Mouse (Mus musculus) kidney, postnatal 14 days (tissue): Measurements from ENCODE around the gene Lmod3.

Experiments
- DNase-seq: peaks from one replicate; pipeline ENCODE4 v3.0.0; 2022; ENCODE audit warnings: mixed read lengths

Gene Lmod3

DNA sequence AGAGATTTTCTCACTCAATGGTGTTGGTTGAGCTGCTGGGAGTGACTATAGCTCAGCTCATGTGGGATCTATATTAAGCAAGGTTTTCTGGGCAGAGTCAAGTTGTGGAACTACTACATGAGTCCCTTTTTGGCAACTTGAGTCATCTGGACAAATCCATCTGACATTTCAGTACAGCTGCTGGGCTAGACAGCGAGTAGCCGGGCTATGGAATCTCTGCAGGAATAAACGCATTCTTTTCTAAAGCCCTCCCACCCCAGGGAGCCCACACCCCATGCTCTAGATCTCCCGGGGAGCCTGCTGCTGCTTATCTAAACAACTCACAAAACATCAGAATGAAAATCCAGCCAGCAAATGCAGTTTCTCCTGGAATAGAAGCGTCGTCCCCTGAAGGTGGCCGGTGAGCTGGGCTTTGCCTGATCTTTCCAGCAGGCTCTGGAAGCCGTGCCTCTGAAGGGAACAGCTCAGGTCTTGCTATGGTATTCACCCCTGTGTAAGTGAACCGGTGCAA is at the start of gene Lmod3:
Gene Lmod3 (minus strand): TSS at position 49 of the 511 bp plus-strand sequence.
- DNase-seq, result peak; percentile 18

GRCm38 (mm10) chr6:97302303-97302702 is 49.7 kb upstream of the Lmod3 start:
- no peak for DNase-seq

DNA sequence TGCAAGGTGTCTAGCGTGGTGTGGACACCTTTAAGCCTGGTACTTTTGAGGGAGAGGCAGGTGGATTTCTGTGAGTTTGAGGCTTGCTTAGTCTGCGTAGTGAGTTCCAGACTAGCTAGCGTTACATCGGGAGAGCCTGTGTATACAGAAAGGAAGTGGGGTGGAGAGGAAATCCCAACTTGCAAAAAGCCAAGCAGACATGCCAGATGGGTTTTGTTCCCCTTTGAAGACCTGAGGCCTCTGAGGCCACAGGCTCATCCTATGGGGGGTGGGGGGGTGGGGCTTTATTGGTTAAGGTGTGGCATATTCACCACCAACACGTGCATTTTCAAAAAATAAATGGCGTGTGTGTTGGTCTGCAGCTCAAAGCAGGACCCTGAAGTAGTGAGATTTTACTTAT is 48.1 kb upstream of the Lmod3 start:
- DNase-seq, result no peak

DNA sequence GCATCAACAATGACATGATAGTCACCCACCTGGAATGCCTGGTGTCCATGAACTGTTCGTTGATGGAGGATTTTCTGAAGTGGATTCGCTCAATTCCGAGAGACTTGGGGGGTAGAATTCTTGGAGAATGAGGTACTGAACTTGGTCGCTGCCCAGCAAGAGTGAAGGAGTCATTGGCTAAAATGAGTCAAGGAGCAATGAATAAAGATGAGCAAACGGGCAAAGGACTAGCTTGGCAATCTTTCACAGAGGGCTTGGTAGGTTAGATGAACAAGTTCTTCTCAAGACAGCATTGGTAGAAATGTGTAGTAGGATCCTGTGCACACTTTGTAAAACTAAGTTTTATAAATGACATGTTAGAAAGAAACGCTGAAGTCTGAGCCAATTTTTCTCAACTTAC is 47.6 kb upstream of the Lmod3 start:
- DNase-seq, result no peak

DNA sequence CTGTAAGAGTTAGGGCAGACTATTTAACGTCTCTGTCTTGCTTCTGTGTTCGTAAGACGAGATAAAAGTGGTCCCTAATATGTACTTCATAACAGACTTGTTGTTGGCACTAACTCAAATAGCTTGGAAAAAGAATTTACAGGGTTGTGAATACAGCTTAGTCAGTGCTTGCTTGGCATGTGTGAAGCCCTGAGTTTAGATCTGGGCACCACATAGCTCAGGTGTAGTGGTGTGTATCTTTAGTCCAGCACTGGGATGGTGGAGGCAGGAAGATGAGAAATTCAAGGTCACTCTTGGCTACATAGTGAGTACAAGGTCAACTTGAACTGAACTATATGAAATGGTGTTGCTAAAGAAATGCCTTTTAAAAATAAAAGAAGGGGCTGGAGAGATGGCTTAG is 44.6 kb upstream of the Lmod3 start:
- DNase-seq, result no peak

DNA sequence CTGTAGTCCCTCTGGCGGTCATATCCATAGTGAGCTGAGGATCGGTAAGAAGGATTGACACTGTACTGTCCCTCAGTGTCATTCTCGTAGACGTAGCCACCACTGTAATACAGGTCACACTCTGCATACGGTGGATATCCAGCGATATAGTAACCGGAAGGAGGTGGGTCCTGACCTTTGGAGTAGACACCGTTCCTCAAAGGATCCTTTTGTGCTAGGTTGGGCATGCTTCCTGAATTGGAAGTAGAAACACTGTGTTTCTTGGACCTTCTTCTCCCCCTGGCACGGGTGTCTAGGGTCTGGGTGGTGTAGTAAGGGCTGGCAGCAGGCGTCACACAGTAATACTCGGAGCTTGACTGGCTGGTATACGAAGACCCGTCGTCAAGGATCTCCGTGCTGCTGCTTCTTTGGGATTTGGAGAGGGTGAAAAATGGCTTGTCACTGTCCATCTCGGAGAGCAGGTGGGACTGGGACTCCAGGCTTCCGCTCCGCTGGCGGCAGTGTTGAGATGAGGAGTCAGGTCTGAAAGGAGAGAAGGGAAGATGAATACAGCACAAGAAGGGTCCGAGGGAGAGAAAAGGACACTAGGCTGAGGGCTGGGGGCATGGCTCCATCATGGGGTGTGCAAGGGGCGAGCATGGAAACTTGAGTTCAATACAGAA is 43.4 kb upstream of the Lmod3 start:
- no peak for DNase-seq

GRCm38 (mm10) chr6:97295416-97295815 is 42.9 kb upstream of the Lmod3 start:
- DNase-seq, result no peak

DNA sequence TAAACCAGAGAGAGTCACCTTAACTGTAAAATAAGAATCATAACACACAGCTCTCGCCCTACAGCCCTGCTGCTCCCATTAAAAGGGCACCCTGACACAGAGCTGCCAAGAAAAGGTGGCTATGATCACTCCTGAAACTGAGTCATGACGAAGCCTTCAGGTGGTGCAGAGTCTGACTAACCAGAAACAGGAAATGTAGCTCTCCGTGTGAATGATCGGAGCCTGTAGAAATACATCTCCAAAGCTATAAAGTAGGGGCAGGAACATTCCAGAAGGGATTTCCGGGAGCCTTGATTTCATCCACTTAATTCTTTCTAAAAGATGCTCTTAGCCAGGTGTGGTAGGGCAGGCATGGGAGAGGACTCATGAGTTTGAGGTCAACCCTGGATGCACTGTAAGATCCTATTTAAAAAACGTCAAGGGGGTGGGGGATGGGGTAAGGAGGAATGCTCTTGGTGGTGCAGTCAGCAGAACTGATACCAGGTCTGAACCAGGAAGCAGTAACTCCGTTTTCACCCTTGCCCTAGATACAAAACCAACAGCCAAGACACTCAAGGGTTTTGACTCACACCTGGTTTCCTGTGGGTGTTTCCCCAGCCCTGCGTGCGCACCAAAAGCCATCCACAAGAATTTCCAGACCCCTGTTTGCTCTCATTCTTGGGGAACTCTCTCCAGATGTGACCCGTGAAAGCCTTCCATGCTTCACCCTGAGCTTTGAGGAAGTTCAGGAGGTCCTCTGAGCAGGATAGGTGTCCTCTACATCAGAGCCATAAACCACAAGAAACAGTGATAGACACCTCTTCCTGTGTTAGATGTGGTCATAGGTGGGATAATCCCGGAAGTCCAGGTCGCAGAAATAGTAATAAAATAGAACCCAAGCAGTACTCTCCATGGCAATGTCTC is 41.4 kb upstream of the Lmod3 start:
- no peak for DNase-seq

DNA sequence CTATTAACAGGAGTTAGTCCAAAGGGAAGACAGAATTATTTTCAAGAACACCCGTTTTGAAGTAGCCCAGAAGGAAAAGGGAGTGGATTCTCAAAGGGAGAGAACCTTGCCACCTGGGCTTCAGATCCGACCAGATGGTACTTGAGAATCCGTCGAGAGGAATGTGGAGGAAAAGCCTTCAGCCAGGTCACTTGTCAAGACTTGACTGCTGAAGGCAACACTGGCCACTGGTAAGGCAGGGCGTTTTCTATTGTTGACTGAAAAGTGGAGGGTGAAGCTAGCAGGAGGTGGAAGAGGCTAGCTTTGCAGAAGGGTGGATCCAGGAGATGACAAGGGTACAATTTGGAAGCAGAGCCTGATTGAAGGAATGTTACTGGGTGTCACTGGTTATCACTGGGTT is 40.3 kb upstream of the Lmod3 start:
- DNase-seq, result no peak

- no peak for DNase-seq
Observed at GRCm38 (mm10) chr6:97292096-97292495, 39.5 kb upstream of the Lmod3 start.

GRCm38 (mm10) chr6:97291159-97291908 is 38.8 kb upstream of the Lmod3 start:
- DNase-seq, result no peak

- DNase-seq, result no peak
Observed at GRCm38 (mm10) chr6:97290687-97291086, 38.1 kb upstream of the Lmod3 start.

GRCm38 (mm10) chr6:97289838-97290237 is 37.3 kb upstream of the Lmod3 start:
- DNase-seq, result no peak

- no peak for DNase-seq
Observed at GRCm38 (mm10) chr6:97289316-97289820, 36.8 kb upstream of the Lmod3 start.

- no peak for DNase-seq
Observed at GRCm38 (mm10) chr6:97288047-97288855, 35.7 kb upstream of the Lmod3 start.

DNA sequence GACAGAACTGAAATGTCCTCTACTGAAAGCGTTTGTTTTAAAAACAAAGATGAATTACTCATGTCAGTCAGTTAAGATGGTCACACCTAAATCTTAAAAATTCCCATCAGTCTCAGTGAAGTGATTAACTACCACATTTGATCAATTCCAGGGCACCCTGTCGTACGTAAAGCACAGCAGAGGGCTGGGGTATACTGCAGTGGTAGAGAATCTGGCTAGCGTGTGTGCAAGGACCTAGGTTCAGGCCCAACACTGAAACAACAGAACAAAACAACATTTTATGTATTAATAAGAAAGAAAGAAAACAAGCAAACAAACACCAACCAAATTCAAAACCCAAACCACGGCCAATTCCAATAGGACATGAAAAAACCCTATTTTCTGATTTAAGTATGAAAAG is 33.8 kb upstream of the Lmod3 start:
- no peak for DNase-seq

DNA sequence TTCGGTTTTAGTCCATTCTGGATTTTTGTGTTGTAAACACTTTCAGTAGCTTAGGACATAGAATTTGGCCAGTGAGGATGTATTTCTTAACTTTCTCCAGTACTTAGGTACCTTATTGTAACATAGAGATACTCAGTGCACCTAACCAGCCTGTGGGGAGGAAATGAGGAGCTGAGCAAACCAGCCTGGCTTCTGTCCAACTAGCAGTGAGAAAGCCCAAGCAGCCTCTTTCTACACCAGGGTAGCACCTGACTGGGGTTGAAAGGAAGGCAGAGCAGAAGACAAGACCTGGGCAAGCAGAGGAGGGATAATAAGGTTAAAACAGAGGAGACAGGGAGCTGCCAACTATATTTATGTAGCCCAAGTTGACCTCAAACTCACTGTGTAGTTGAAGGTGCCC is 31.1 kb upstream of the Lmod3 start:
- DNase-seq, result no peak

DNA sequence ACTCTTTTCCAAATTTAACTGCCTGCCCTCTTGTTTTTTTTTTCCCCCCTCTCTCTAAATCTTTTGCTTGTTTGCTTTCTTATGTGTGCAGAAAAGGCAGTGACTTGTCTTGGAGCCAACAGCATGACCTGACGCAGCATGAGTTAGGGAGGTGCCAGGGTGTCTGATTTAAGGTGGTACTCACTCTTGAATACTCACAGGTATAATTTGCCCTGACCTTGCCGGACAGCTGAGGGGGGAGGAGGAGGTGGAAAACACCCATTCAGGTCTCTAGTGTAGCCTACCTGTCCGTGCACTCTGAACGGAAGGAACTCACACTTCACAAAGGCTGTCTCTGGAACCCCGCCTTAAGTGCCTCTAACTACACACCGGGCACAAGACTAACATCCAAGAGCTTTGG is 26.3 kb upstream of the Lmod3 start:
- DNase-seq, result peak; percentile 48

DNA sequence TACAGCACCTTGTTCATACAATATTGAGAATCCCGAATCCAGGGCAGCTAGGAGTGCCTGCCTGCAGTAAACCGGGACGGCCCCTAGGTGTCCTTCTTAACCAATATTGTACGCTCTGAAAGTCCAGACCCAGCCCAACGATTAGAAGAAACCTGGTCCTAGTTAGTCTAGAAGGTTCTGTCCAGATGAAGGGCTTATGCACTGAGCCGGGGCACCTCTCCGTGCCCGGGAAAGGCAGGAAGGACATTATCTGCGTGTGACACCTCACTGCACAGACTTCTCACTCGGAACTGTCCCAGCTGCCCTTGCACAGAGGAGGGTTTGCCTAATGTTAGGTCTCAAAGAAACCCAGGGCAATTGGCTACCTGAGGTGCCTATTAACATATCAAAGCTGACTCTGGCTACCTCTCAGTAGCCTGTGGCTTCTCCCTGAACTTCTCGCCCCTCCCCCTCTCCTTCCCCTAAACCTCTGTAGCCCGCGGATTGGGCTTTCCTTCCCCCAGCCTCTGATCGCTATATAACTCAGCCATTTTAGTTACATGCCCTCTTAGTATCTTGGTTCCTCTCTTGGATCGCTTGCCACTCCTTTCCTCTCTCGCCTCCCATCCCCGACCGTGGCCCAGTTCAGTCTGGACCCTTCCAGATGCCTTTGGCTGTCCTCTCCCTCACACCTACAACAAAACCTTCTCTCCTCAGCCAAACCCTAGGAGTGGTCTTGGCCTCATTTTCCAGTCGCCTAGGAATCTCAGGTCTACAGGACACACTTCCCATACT is 25.6 kb upstream of the Lmod3 start:
- DNase-seq, result peak; percentile 84

- DNase-seq, result no peak
Observed at GRCm38 (mm10) chr6:97276890-97277497, 24.4 kb upstream of the Lmod3 start.

- DNase-seq, result no peak
Observed at GRCm38 (mm10) chr6:97276366-97276765, 23.8 kb upstream of the Lmod3 start.
